Mouse (Mus musculus): Measurements from ENCODE around the gene Insl3.

Gene Insl3

DNA sequence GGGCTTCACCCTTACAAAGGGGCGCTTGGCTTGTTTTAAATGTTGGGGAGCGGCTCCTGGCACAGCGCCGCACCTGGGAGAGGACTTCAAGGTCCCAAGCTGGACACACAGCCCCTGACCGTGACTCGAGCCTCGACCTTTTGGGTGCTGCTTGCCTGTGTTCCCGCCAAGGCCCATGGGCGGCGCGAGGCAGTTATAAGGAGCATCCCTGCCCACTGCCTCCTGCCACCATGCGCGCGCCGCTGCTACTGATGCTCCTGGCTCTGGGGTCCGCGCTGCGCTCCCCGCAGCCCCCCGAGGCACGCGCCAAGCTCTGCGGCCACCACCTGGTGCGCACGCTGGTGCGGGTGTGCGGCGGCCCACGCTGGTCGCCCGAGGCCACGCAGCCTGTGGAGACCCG is at the start of gene Insl3:
TSS of gene Insl3 (plus strand) at position 187 of the 400 bp plus-strand sequence.
- DNase-seq, result no peak

DNA sequence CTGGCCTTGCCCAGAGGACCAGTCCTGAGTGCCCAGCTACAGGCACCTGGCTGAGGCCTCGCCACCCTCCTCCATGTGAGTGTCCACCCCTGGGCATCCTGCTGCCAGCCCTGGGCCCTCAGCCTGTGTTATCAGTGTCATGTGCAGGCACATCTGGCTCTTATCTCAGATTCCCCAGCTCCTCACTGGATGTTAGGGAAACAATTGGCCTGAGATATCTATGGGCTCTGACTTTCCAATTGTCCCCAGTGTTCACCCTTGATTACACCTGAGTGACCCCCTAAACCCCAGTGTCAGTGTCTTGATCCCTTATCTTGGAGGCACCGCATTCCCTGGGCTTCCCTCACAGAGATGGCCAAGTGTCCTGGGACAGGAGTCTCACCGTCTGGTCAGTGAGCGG is 49.7 kb upstream of the Insl3 start:
- DNase-seq, result no peak

DNA sequence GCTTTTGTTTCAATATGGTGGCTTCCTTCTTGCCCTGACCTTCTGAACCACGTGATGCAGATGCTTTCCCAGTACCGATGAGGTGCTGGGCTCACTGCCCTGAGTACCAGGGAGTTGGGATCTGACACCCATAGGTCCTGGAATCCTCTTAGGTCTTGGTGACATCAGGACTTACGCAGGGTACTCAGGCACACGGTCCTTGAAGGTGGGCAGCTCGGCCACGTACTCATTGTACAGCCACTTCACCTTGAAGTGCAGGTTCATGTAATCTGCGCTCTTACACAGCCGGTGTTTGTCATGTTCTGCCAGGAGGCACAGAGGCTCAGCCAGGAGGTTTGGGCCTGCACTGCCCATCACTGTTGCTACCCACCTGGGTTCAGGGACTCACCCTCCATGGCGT is 43.5 kb upstream of the Insl3 start:
- no peak for DNase-seq

DNA sequence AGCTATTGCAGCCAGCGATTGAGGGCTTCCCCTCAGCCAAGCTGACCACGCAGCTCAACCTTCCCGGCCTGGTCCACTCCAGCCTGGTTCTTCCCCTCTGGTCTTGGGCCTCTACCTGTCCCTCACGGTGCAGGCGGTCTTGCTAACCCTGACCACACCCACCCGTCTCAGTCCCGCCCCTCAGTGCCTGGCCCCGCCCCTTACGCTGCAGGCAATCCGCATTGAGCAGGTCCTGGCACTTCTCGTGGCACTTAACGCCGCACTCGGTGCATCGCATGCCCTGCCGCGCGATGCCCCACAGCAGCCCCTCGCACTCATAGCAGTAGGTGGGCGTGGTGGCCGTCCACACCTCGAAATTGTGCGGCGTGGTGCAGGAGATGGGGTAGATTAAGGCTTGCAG is 34.4 kb upstream of the Insl3 start:
- peak; percentile 27 for DNase-seq

DNA sequence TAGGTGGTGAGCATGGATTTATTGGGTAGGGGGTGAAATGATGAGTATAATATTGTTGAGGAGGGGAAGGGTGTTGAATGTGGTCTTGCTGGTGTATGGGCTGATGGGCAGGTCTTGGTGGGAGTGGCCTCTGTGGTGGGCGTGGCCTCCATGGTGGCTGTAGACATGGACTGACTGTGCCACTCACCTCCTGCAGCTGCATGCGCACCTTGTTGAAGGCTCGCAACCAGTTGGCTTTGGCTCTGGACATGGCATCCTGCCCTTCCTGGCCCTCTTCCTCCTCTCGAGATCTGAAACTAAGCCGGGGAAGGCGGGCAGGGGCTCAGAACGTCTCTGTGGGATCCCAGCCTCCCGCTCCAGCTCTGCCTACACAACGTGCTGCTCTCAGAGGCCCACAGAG is 31.2 kb upstream of the Insl3 start:
- no peak for DNase-seq

DNA sequence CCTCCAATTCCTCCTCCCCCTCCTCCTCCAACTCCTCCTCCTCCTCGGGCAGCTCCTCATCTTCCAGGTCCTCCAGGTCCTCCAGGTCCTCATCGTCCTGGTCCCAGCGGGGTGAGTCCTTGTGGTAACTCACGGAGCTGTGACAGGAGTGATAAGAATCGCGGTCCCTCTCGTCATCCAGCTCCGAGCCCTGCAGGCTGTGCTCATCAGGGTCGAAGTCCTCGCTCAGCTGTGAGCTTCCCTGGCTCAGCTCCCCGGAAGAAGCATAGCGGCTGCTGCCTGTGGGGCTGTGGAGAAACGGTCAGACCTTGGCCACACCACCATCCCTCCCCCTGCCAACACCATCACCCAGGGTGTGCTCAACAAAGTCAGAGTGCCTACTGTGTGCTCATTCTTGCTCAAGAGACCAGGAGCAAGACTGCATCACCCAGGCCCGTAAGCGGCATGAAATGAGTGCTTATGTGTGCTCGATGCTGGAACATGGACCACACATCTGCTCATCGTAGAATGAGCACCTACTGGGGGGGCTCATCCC is 30.4 kb upstream of the Insl3 start:
- DNase-seq, result no peak

DNA sequence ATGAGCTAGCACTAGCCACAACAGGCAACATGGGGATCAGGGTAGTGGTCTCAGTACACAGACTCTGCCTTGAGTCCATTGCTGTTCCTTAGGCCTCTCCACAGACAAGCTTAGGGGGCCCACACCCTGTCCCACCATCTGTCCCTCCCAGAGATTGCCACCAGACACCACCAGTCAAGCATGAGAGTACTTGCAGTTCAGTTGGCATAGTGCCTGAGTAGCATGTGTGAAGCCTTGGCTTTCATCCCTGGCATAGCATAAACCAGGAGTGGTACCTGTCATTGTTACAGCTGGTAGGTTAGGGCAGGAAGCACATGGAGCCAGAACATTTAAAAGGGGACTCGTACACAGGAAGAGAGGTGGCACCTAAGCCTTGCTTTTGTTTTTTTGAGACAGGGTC is 29.3 kb upstream of the Insl3 start:
- no peak for DNase-seq

DNA sequence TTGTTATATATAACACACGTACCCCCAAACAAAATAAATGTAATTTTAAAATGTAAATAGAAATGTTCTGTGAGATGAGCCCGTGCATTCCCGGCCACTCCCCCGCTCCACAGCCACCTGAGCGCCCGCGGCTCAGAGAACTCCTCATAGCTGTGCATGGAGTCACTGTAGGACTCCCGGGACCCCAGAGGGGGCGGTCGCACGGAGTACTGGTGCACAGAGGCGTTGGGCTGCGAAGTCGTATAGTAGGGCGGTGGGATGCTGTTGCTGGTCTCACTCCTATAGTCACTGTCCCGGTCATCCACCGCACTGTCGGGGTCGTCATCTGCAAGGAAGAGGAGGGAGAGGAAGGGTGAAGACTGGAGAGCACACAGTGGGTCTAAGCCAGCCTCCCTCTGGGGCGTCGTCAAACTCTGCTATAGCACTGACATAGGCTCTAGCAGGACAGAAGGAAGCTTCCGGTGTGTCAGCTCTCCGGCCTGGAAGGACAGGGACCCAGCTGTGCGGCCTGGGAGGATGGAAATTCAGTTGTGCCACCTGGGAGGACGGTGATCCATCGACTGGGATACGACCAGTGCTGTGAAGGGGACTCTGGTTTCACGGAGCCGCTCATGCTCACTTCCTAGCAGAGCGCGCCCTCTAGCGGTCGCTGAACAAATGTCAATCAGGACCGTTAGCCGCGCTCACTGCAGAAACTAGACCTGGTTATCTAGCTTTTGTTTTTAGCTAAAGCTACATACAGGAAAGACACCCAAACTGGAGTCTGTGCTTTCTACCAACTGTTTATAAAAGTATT is 28.5 kb upstream of the Insl3 start:
- DNase-seq, result peak; percentile 87

DNA sequence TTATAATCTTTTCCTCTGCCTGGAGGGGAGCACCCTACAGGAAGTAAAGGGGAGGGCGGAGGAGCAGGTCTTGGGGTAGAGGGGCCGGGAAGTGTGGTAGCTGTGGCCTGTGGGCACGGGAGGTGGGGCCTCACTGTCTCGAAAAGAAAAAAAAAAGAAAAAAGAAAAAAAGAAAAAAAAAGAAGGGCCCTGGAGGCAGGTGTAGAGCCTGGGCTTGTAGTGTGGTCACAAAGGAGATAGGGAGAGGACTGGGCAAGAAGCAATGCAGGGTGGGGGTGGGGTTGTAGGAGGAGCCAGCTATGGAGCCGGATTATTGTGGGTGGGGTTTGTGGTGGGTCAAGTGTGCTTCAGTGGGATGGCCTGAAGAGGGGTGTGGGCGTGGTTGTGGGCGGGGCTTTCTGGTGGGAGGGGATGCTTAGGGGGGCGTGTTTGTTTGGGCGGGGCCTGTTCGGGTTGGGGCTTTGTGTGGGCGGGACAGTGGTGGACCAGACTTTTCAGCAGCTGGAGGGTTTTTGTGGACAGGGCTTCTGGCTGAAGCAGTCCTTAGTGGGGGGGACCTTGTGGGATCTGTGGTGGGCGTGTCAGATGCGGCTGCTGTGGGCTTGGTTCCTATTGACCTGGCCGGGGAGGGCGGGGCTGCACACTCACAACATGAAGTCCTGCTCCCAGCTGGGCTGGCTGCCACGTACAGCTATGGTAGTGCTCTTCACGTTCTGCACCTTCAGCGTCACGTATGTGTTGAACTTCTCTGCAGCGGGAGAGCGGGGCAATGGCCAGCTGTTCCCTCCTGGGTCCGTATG is 23.5 kb upstream of the Insl3 start:
- peak; percentile 47 for DNase-seq

DNA sequence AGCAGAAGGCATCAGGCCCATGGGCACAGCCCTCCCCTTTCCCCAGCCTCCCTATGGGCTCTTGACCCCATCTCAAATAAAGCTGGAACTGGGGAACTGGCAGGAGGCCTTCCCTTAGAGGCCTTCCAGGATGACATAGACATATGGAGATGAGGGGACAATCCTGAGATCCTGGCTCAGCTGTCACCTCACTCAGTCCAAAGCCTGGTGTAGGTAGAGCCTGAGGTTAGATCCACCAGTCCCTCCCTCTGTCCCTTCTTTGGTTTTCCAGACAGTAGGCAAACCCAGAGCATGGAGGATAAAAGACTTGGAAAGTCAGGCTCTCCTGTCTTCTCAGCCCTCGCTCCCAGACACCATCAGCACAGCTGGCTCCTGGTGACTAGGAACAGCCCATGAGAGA is 22.2 kb upstream of the Insl3 start:
- no peak for DNase-seq

DNA sequence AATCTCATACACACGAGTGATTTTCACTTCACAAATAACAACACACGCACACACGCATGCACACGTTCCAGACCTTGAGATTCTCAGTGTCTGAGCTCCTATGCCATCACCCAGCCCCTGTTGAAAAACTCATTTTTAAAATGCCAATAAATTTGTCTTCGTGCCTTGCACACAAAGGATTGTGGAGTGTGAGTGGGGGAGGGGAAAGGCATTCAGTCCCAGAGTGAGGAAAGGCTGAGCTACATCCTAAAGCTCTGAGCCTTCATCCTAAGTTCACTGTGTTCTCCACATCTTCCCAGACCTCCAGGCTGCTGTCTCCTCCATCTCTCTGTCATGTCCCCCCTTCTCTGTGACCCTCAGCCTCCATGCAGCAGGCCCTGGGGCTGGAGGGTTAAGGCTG is 21.8 kb upstream of the Insl3 start:
- no peak for DNase-seq

DNA sequence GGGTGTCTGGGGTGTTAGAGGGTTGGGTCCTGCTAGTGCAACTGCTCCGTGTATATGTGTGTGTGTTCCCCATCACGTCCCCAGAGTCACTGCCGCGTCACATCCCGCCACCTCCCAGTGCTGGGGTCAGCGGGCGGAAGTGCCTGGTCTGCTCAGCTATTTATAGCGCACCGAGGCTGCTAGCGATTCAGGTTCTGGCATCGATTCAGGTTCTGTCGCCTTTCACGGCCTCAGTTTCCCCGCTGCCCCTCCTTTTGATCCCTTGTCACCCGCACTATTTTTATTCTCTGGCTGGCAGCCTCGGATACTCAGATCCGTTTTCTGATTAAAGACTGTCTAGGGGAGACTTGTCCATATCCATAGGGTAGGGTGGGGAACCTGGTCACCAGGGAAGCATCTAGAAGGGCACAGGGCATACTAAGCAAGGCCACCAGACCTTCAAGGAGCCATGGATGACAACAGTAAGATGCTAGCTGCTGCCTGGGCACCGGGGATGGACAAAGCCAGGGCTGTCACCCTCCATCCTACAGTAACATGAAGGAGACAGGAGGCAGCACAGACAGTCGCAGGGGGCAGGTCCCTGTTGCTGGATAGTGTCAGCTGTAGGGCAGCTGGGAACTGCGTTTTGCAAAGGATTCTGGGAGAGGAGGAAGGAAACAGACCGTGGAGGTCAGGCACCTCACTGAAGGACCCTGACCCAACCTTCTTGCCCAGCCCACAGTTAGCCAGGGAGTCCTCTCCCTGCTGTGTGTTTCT is 20.6 kb upstream of the Insl3 start:
- DNase-seq, result no peak

DNA sequence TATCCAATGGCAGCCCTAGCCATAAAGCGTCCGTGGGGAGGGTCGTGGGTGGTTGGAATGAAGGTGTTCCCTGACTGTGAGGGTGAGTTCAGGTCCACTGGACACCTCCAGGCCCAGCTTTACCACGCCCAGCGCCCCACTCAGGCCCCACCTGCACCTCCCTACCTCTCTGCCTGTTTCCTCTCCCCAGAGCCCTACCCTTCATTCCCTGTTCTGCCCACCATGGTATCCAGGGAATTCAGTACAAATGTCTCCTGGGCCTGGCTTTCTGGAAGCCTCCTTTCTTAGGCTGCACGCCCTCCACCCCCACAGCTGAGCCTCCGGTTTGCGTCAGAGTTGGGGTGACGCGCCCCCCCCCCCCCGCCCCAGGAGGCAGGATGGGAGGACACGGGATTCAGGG is 18.8 kb upstream of the Insl3 start:
- DNase-seq, result no peak

DNA sequence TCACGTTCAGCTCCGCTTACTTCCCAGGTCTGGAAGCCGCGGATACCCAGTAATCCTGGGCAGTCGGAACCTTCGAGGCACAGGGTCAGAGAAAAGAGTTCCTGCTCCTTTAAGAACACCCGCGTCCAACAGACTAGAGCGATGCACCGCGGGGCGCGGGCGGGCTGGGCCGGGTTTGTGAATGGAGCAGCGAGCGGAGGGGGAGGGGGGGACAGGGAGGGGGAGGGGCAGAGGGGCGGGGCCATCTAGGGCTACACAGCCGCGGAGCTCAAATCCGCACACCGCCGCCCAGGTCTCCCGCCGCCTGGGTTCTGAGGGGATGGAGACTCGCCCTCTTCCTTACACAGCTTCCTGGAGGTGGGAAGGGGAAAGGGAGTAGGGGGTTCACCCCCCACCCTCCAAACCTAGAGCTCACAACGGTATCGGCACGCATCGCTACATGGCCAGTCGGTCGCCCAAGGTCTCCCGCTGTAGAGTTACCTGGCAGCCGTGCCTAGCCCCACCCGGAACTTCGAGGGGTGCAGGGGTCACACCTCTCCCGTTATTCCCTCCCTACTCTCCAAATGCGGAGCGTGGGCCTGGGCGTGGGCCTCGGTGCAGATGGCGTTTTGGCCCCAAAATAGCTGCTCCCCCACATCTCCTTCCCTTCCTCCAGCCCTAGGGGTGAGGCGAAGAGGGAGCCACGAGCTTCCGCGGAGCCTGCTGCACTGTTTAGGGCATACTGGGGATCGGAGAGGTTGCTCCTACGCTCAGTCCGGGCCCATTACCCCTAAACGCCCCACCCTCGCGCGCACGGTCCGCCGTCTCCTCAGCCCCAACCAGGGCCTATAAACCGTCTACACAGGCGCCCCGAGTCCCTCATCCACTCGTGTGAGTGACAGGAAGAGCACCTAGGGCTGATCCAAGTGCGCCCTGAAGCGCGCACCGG is 18.1 kb upstream of the Insl3 start:
- DNase-seq, result no peak

DNA sequence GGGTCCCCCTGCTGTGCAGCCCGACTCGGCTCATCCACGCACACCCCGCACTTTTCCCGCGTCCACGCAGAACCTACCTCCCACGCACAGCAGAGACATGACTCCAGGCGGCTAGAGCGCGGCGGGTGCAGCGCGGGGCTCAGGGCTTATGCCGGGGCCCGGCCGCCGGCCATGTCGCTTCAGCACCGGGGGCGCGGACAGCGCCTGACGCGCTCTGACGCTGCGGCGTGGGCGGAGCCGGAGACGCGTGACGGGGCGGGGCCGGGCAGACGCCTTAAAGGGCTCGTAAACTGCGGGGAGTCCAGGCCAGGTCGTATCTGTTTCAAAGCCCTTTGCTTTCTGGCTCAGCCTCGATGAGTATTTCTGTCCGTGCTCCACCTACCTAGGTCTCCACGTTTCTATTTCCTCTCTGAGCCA is 17.5 kb upstream of the Insl3 start, which contains the start of gene Unc13a:
TSS of gene Unc13a (minus strand) at position 209 of the 417 bp plus-strand sequence.
- DNase-seq, result peak; percentile 91

DNA sequence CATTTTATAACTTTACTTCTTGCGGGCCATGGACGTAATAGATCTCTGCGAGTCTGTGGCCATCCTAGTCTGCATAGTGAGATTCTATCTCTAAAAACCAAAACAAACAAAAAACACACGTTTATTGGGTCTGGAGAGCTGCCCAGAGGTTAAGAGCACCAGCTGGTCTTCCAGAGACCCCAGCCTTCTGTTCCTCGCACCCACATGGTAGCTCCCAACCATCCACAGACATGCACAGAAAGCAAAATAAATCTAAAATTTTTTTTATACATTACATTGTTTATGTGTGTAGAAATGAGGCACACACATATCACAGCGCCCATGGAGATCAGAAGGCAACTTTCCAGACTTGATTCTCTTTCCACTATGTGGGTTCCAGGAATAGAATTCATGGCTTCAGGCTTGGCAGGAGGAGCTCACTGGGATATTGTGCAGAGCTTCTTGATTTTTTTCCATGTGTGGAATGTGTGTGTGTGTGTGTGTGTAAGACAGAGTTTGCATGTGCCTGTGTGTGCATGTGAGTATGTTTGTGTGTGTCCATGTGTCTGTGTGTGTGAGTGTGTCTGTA is 16.8 kb upstream of the Insl3 start:
- DNase-seq, result no peak

DNA sequence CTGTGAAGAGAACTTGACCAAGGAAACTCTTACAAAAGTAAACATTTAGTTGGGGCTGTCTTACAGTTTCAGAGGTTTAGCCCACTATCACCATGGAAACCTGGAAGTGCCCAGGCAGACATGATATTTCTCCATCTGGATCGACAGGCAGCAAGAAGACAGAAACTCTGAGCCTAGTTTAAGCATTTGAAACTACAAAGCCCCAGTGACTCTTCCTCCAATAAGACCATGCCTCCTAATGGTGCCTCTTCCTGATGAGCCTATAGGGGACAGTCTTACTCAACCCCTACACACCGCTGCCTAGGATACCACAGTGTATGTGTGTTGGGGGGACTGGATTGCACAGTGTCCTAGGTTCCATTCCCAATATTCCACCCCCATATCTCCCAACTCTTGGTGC is 14.9 kb upstream of the Insl3 start:
- DNase-seq, result no peak

DNA sequence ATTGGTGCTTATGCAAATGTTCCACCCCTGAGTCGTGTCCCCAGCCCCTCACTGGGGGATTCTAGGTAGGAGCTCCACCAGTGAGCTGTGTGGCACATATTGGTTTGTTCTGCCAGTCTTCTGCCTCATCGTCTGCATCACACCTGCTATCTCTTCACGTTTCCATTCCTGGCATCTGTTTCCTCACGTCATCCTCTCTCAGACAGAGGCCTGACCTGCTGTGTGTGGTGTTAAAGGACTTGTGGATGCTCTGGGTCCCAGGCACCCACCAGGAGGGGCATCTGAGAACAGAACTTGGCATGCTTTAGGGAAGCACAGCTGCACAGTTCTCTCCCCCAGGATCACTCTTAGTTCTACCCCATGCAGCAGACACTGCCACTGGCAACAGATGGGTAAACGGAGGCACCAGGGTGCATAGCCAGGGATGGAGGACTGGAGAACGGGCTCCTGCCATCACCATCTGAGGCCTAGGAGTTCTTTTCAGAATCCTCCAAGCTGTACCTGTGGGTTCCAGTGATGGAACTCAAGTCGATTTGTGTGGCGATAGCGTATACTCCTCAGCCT is 13.5 kb upstream of the Insl3 start:
- DNase-seq, result no peak

DNA sequence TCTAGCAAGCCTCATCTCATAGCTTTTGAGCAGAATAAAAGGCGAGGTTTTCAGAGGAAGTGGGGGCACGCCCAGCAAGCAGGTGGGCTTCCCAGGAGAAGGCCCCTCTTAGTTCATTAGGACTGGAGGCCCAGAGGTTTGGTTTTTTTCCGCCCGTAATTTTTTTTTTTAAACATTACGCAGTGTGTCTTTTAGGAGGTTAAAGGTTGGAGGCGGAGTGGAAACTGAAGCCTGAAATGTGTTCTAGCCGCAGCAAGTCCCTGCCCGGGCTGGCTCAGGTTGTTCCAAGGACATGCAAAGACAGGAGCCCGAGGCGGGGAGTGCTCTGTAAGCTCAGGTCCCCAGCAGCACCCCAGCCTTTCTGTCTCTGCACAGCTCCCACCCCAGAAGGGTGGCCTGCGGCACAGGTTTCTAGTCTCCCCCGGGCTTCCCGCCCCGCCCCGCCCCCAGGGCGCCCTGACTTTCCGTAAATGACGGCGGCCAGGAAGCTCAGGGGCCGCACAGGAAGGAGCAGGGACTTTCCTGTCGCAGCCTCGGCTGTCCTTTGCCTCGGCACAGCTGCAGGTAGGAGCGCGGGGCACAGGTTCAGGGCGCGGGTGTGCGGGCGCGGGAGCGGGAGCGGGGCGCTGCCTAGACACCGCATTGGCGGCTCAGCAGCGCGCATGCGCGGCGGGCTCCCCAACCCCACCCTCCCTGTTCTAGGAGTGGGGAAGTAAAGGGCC is 12.8 kb upstream of the Insl3 start, which contains the start of gene Jak3:
TSS of gene Jak3 (plus strand) at position 277 of the 722 bp plus-strand sequence.
- peak; percentile 78 for DNase-seq

DNA sequence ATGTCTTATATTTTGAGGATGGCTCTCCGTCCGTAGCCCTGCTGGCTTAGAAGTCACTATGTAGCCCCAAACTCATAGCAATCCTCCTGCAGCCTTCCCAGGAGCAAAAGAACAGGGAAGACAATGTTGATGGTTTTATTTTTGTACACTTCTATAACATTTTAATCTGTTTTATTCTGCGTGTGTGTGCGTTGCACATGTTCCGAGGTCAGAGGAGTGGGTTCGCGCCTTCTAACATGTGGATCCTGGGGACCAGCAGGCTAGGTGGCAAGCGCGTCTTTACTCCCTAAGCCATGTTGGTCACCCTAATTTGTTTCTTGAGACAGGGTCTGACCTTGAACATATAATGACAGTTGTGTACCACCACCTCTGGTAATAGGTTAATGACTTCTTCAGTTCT is 12.2 kb upstream of the Insl3 start:
- DNase-seq, result no peak

DNA sequence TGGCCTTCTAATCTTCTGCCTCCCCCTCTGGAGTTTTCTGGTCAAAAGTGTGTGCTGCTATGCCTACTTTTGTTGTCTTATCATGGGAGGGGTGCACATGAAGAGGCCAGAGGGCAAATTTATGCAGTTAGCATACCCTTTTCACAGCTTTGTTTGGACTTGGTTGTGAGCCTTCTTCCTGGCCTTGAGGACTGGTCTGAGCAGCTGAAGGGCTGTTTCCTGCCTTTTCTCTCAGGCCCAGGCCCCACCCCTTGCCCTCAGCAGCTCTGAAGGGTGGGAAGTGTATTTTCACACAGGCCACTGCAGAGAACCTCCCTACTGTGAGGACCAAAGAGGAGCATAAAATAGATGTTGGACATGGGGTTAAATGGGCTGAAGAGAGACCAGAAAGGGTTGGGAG is 11.5 kb upstream of the Insl3 start:
- no peak for DNase-seq
